Mouse (Mus musculus) skeletal muscle tissue, adult 2 months (tissue): Measurements from ENCODE around the gene Tfap2b.

ENCODE experiments used
- DNase-seq: peaks from one replicate; pipeline ENCODE4 v3.0.0-alpha.2; 2012; ENCODE audit warnings: low read depth, low spot score

Gene Tfap2b

DNA sequence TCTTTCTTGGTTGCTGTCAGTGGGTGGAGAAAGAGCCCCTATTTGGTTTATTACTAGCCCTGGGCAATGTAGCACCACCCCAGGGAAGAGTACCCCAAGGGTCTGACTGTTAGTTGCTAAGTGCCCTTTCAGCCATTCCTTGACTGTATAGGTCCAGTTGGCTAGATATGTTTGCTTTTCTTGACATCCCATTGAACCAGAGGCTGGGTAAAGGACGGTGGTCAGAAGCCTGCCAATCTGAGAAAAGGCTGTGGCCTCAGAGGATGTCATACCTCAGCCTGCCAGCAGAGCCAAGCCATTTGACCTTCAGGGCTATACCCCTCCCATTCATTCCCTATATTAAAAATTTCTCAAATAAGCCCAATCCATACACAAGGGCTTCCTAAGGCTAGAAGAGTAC, 24.0 kb downstream of the Tfap2b start:
- DNase-seq, result no peak

DNA sequence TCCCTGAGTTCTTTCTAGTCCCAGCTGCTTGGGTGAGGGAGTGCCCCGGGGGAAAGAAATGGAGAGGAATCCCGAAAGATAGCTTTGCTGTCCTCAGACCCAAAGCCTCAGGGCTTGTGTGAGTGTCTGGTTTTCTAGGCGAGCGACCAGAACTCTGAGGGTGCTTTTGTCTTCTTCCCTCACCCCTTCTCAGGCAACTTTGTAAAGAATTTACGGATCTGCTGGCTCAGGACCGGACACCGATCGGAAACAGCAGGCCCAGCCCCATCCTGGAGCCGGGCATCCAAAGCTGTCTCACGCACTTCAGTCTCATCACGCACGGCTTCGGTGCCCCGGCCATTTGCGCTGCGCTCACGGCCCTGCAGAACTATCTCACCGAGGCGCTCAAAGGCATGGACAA, 25.1 kb downstream of the Tfap2b start:
- no peak for DNase-seq

- DNase-seq, result no peak
Observed at GRCm38 (mm10) chr1:19234432-19235205, 25.9 kb downstream of the Tfap2b start.

GRCm38 (mm10) chr1:19236051-19236450, 27.3 kb downstream of the Tfap2b start:
- no peak for DNase-seq

- no peak for DNase-seq
Observed at GRCm38 (mm10) chr1:19236591-19236990, 27.9 kb downstream of the Tfap2b start.

GRCm38 (mm10) chr1:19237061-19237460, 28.3 kb downstream of the Tfap2b start:
- DNase-seq, result no peak

- DNase-seq, result no peak
Observed at GRCm38 (mm10) chr1:19237721-19238410, 29.2 kb downstream of the Tfap2b start.

GRCm38 (mm10) chr1:19240054-19240453, 31.3 kb downstream of the Tfap2b start:
- no peak for DNase-seq

DNA sequence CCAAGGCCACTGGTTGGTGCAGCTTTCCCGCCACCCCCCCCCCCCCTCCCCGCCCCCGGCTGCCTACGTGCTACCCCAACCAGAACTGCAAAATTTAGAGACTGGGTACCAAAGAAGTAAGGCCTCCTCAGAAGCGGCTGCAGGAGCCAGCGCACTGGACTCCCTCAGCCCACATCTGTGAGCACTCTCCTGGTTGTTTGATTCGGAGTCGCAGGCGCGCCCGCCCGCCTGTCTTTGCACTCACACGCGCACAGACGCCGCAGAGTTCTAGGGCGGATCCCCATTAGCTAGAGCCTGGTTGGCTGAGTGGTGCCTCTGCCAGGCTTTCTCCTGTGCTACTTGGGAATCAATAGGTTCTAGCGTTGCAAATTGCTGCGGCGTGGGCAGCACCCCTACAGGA, 32.6 kb downstream of the Tfap2b start:
- DNase-seq, result no peak

- DNase-seq, result no peak
Observed at GRCm38 (mm10) chr1:19242021-19242420, 33.3 kb downstream of the Tfap2b start.

DNA sequence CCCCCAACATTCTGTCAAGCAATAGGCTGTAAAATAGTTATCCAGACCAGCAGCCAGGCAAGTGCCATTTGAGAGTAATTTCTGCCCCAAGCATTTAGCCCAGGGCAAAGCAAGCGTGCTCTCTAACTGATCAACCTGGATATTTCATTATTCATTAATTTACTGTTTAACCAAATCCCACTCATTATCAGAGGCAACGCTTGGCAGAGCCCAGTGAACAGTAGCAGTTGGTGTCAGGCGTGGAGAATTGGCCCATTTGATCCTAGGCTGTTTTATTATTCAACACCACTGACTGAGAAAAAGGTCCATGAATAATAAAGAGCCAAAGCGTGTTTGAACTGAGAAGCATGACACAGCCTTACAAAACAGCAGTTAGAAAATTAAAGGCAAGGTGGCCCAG, 36.3 kb downstream of the Tfap2b start:
- no peak for DNase-seq

DNA sequence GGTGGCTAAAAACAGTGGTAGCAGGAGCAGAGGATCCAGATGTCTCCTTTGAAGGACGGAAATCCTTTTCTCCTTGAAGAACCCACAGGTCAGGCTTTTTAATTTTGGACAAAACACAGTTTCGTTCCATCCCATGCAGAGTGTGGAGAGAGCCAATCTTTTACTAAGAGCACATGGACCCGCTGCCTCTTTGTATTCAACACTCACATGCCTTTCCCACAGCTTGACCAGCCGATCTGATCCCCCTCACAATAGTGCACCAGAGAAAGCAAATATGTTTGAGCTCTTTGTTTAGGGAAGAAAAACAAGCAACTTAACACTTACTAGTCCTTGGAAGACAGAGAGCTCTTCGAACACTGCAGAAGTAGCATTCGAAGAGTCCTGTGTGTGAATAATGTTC, 42.6 kb downstream of the Tfap2b start:
- DNase-seq, result no peak

GRCm38 (mm10) chr1:19269596-19269995, 60.9 kb downstream of the Tfap2b start:
- no peak for DNase-seq
